Mouse (Mus musculus): ENCODE data around the gene Ccdc88c. TPM values are rescaled to one million over a fixed set of nuclear protein-coding genes. Genes with fewer than 3 reads are reported as not detected.

Ccdc88c gene
- polyA plus RNA-seq, 1 experiment, result 6.1 TPM

- H3K36me3 ChIP-seq (ENCODE audit: control insufficient read depth, insufficient read depth), result no peaks in the 10 kb centered on the region
- H3K79me2 ChIP-seq (ENCODE audit: control insufficient read depth, insufficient read depth), result peaks cover 61% of the 10 kb centered on the region
- H3K27me3 ChIP-seq (ENCODE audit: control insufficient read depth, insufficient read depth, insufficient read length), result no peaks in the 10 kb centered on the region
- H3K79me3 ChIP-seq (ENCODE audit: low read depth), result peaks cover 7% of the 10 kb centered on the region
- no peak overlapping the region for H3K4me3 ChIP-seq (ENCODE audit: insufficient read depth, poor library complexity, severe bottlenecking)
- no peak for TF ChIP-seq CEBPB (IDR thresholded peaks at IDR 0.05; ENCODE audit: low read depth)
- TF ChIP-seq CTCF (IDR thresholded peaks at IDR 0.05; ENCODE audit: control insufficient read depth, insufficient read depth, insufficient read length), result no peak
- TF ChIP-seq USF1 (IDR thresholded peaks at IDR 0.05; ENCODE audit: low read depth), result no peak
- TF ChIP-seq MAX (IDR thresholded peaks at IDR 0.05), result no peak
- TF ChIP-seq MYOD1 (IDR thresholded peaks at IDR 0.05; ENCODE audit: control insufficient read depth, insufficient read length, low read depth), result no peak
- no peak for TF ChIP-seq FOSL1 (IDR thresholded peaks at IDR 0.05; ENCODE audit: insufficient read depth, low read length, poor library complexity, severe bottlenecking)
- TF ChIP-seq MYOG (IDR thresholded peaks at IDR 0.05; ENCODE audit: control insufficient read depth, extremely low read depth, insufficient read length), result no peak
- no peak overlapping the region for H3ac ChIP-seq (ENCODE audit: control insufficient read depth, insufficient read length, low read depth)
Observed at GRCm38 (mm10) chr12:101002801-101003513, 25.9 kb downstream of the Ccdc88c start.

GRCm38 (mm10) chr12:100999061-100999954 lies 29.5 kb downstream of the Ccdc88c start:
- Histone ChIP-seq H3K27me3 (ENCODE audit: control insufficient read depth, insufficient read depth, insufficient read length) (no peaks in the 10 kb centered on the region), H3K79me3 (ENCODE audit: low read depth) (peaks cover 5% of the 10 kb centered on the region), H3K79me2 (ENCODE audit: control insufficient read depth, insufficient read depth) (peaks cover 33% of the 10 kb centered on the region), H3K4me3 (ENCODE audit: insufficient read depth, poor library complexity, severe bottlenecking) (no peak overlapping the region), H3ac (ENCODE audit: control insufficient read depth, insufficient read length, low read depth) (no peak overlapping the region), H3K36me3 (ENCODE audit: control insufficient read depth, insufficient read depth) (no peaks in the 10 kb centered on the region)
- no peak for TF ChIP-seq CTCF (IDR thresholded peaks at IDR 0.05; ENCODE audit: control insufficient read depth, insufficient read depth, insufficient read length)
- peak; percentile 98 for TF ChIP-seq MYOD1 (IDR thresholded peaks at IDR 0.05; ENCODE audit: control insufficient read depth, insufficient read length, low read depth)

GRCm38 (mm10) chr12:100998564-100998962 lies 30.3 kb downstream of the Ccdc88c start:
- H3K79me2 ChIP-seq (ENCODE audit: control insufficient read depth, insufficient read depth), result peaks cover 30% of the 10 kb centered on the region
- no peak overlapping the region for H3ac ChIP-seq (ENCODE audit: control insufficient read depth, insufficient read length, low read depth)
- H3K79me3 ChIP-seq (ENCODE audit: low read depth), result peaks cover 6% of the 10 kb centered on the region
- no peaks in the 10 kb centered on the region for H3K36me3 ChIP-seq (ENCODE audit: control insufficient read depth, insufficient read depth)
- H3K27me3 ChIP-seq (ENCODE audit: control insufficient read depth, insufficient read depth, insufficient read length), result no peaks in the 10 kb centered on the region
- no peak overlapping the region for H3K4me3 ChIP-seq (ENCODE audit: insufficient read depth, poor library complexity, severe bottlenecking)
- TF ChIP-seq CTCF (IDR thresholded peaks at IDR 0.05; ENCODE audit: control insufficient read depth, insufficient read depth, insufficient read length), result no peak
- peak; percentile 95 for TF ChIP-seq CEBPB (IDR thresholded peaks at IDR 0.05; ENCODE audit: low read depth)
- TF ChIP-seq USF1 (IDR thresholded peaks at IDR 0.05; ENCODE audit: low read depth), result no peak
- TF ChIP-seq FOSL1 (IDR thresholded peaks at IDR 0.05; ENCODE audit: insufficient read depth, low read length, poor library complexity, severe bottlenecking), result no peak
- peak; percentile 78 for TF ChIP-seq MYOD1 (IDR thresholded peaks at IDR 0.05; ENCODE audit: control insufficient read depth, insufficient read length, low read depth)
- peak; percentile 38 for TF ChIP-seq MAX (IDR thresholded peaks at IDR 0.05)

- H3K4me3 ChIP-seq (ENCODE audit: insufficient read depth, poor library complexity, severe bottlenecking), result no peak overlapping the region
- H3K27me3 ChIP-seq (ENCODE audit: control insufficient read depth, insufficient read depth, insufficient read length), result no peaks in the 10 kb centered on the region
- H3K79me3 ChIP-seq (ENCODE audit: low read depth), result peaks cover 6% of the 10 kb centered on the region
- no peaks in the 10 kb centered on the region for H3K36me3 ChIP-seq (ENCODE audit: control insufficient read depth, insufficient read depth)
- TF ChIP-seq MYOD1 (IDR thresholded peaks at IDR 0.05; ENCODE audit: control insufficient read depth, insufficient read length, low read depth), result peak; percentile 97
- TF ChIP-seq MAX (IDR thresholded peaks at IDR 0.05), result no peak
- no peak for TF ChIP-seq CEBPB (IDR thresholded peaks at IDR 0.05; ENCODE audit: low read depth)
- TF ChIP-seq USF1 (IDR thresholded peaks at IDR 0.05; ENCODE audit: low read depth), result no peak
- TF ChIP-seq FOSL1 (IDR thresholded peaks at IDR 0.05; ENCODE audit: insufficient read depth, low read length, poor library complexity, severe bottlenecking), result no peak
- TF ChIP-seq MYOG (IDR thresholded peaks at IDR 0.05; ENCODE audit: control insufficient read depth, extremely low read depth, insufficient read length), result no peak
- no peak for TF ChIP-seq CTCF (IDR thresholded peaks at IDR 0.05; ENCODE audit: control insufficient read depth, insufficient read depth, insufficient read length)
- H3K79me2 ChIP-seq (ENCODE audit: control insufficient read depth, insufficient read depth), result peaks cover 30% of the 10 kb centered on the region
- peak overlapping the region; percentile 37 for H3ac ChIP-seq (ENCODE audit: control insufficient read depth, insufficient read length, low read depth)
Observed at GRCm38 (mm10) chr12:100997830-100998563, 30.9 kb downstream of the Ccdc88c start.

GRCm38 (mm10) chr12:100996378-100996898 lies 32.4 kb downstream of the Ccdc88c start:
- H3K79me3 ChIP-seq (ENCODE audit: low read depth), result peaks cover 4% of the 10 kb centered on the region
- H3ac ChIP-seq (ENCODE audit: control insufficient read depth, insufficient read length, low read depth), result peak overlapping the region; percentile 8
- H3K36me3 ChIP-seq (ENCODE audit: control insufficient read depth, insufficient read depth), result no peaks in the 10 kb centered on the region
- H3K4me3 ChIP-seq (ENCODE audit: insufficient read depth, poor library complexity, severe bottlenecking), result no peak overlapping the region
- H3K79me2 ChIP-seq (ENCODE audit: control insufficient read depth, insufficient read depth), result peaks cover 26% of the 10 kb centered on the region
- no peaks in the 10 kb centered on the region for H3K27me3 ChIP-seq (ENCODE audit: control insufficient read depth, insufficient read depth, insufficient read length)
- no peak for TF ChIP-seq MYOG (IDR thresholded peaks at IDR 0.05; ENCODE audit: control insufficient read depth, extremely low read depth, insufficient read length)
- TF ChIP-seq CTCF (IDR thresholded peaks at IDR 0.05; ENCODE audit: control insufficient read depth, insufficient read depth, insufficient read length), result no peak
- peak; percentile 34 for TF ChIP-seq MAX (IDR thresholded peaks at IDR 0.05)
- TF ChIP-seq USF1 (IDR thresholded peaks at IDR 0.05; ENCODE audit: low read depth), result no peak
- TF ChIP-seq FOSL1 (IDR thresholded peaks at IDR 0.05; ENCODE audit: insufficient read depth, low read length, poor library complexity, severe bottlenecking), result no peak
- TF ChIP-seq CEBPB (IDR thresholded peaks at IDR 0.05; ENCODE audit: low read depth), result peak; percentile 23

Measured in C2C12 (cell line).